Mouse (Mus musculus) kidney, adult 2 months (tissue): ENCODE results near the gene Olfr362.
"Not testable (repeated sequence)": the region's sequence is repeated elsewhere in the genome, so short reads cannot be mapped to it uniquely, and the experiment has no call there.

ENCODE experiments used
- CTCF ChIP-seq: fragments of 200-500 bp; conservative IDR thresholded peaks from 2 replicates; pipeline ENCODE4 v1.5.1; 2011; ENCODE audit warnings: low read depth, mild to moderate bottlenecking, control low read depth, low read length, moderate library complexity, mixed read lengths; ENCODE audit not compliant: insufficient read depth, insufficient read length
- POLR2A ChIP-seq: fragments of 200-500 bp; IDR thresholded peaks from one replicate; pipeline ENCODE4 v1.6.1; 2011; ENCODE audit warnings: low read depth, low read length, control low read depth

GRCm38 (mm10) chr2:37089190-37089589, 28.5 kb downstream of the Olfr362 start, which contains the start of gene Olfr361:
- TF ChIP-seq POLR2A, CTCF: not testable (repeated sequence)
